Mouse (Mus musculus): ENCODE data around the gene Slc16a1. TPM values are rescaled to one million over a fixed set of nuclear protein-coding genes. Genes with fewer than 3 reads are reported as not detected.

Slc16a1 gene
- 15.1 TPM for polyA plus RNA-seq (2017; shearing (Covaris generic))

DNA sequence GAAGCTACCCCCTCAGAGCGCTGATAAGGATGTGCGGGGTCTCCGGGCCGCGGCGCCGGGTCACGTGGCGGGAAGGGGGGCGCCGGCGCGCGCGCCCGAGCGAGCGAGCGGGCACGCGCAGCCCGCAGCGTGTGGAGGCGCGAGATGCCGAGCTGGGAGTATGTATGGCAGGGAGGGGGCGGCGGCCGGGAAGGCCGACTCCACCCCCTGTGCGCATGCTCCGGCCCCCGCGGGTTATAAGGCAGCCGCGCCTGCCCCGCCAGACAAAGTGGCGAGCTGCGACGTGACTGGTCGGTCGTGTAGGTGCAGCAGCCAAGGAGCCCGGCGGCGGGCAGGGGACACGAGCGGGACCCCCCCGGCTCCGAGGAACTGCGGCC, at the start of gene Slc16a1:
TSS of gene Slc16a1 (plus strand) at position 266 of the 377 bp plus-strand sequence.

Other genes starting within 250 kb of the Slc16a1 start
- gene Lrig2, start 126.8 kb upstream of the Slc16a1 start, polyA plus RNA-seq (2017; shearing (Covaris generic)) = 8.7 TPM
- 58.2 TPM for gene Ppm1j, start 142.4 kb downstream of the Slc16a1 start, polyA plus RNA-seq (2017; shearing (Covaris generic))
- 1.0 TPM for gene Fam19a3, start 143.2 kb downstream of the Slc16a1 start, polyA plus RNA-seq (2017; shearing (Covaris generic))
- 13.0 TPM for gene Rhoc, start 149.7 kb downstream of the Slc16a1 start, polyA plus RNA-seq (2017; shearing (Covaris generic))
- 60.3 TPM for gene Mov10, start 179.9 kb downstream of the Slc16a1 start, polyA plus RNA-seq (2017; shearing (Covaris generic))
- gene St7l, start 225.3 kb downstream of the Slc16a1 start, polyA plus RNA-seq (2017; shearing (Covaris generic)) = 46.3 TPM
- 510 TPM for gene Capza1, start 225.8 kb downstream of the Slc16a1 start, polyA plus RNA-seq (2017; shearing (Covaris generic))